Mouse (Mus musculus) olfactory bulb, adult 2 months (tissue): Measurements from ENCODE around the gene Zc3h10.

Experiments used
- CTCF ChIP-seq: fragments of 200-500 bp; IDR thresholded peaks from 2 replicates; pipeline ENCODE4 v1.5.1; 2012; ENCODE audit warnings: low read depth, mild to moderate bottlenecking, low read length, moderate library complexity; ENCODE audit not compliant: insufficient read depth
- POLR2A ChIP-seq: fragments of 200-500 bp; IDR thresholded peaks from 2 replicates; pipeline ENCODE4 v1.6.1; 2012; ENCODE audit warnings: mild to moderate bottlenecking, low read depth, low read length, moderate library complexity; ENCODE audit not compliant: insufficient read depth

DNA sequence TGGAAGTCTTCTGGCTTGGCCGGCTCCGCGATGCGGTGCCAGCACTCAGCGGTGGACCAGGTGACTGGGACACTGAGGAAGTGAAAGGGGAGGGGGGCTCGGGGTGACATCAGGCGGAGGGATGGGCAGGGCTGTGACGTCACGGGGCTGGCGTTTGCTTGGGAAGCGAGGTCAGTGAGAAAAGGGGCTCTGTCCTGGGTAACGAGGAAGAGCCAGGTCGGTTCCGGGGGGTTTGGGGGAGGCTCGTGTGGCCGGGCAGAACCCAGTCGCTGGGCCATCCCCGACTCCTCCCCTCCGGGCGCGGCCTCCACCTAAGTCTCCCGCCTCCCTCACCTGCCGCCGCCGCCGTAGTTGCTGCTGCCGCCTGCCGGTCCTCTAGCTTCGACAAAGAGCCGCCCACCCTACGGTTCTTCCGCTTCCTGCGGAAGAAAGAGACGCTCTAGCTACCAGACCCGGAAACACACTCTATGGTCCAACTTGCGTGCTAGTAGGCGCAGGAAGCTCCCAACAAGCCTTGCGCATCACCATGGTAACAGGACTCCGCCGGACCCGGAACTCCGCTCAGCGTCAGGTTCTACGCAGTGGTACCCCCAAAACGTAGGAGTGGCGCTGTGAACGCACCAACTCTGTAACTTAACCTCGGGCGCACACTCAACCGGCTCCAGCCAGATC is at the start of gene Zc3h10:
- TF ChIP-seq POLR2A (peak; percentile 51), CTCF (no peak)
